Mouse (Mus musculus): ENCODE data around the gene Rerg. TPM values are rescaled to one million over a fixed set of nuclear protein-coding genes. Genes with fewer than 3 reads are reported as not detected.
A peak's percentile ranks its signal among the peaks of the same experiment; 100 is the strongest.

The Rerg gene
- polyA plus RNA-seq (2015; fragmentation: Nextera tagmentation; extraction: Ambion mirVana) = 25.3 and 26.3 TPM in 2 replicates

GRCm38 (mm10) chr6:137170226-137170625, at the start of gene Rerg:
Rerg (minus strand) TSS chr6:137170497.
- 35% methylated on average over 5 of the region's 5 CpGs for WGBS
- H3K27ac ChIP-seq = peak within 1 kb of the TSS; percentile 28; the same call in 1 of the 2 replicates
- H3K9ac ChIP-seq = peak within 1 kb of the TSS; percentile 37
- H3K4me3 ChIP-seq (replicated peaks) = peak within 1 kb of the TSS; percentile 49
- no peaks in the 10 kb centered on the region for H3K36me3 ChIP-seq
- no peak for ATAC-seq (ENCODE audit: insufficient read depth, low FRiP score, low read depth)
- no peaks in the 10 kb centered on the region for H3K9me3 ChIP-seq
- H3K4me2 ChIP-seq = peak within 1 kb of the TSS; percentile 77
- H3K27me3 ChIP-seq (replicated peaks) = no peaks in the 10 kb centered on the region
- no peaks in the 10 kb centered on the region for H3K4me1 ChIP-seq

- ATAC-seq (ENCODE audit: insufficient read depth, low FRiP score, low read depth) = no peak
- Histone ChIP-seq H3K36me3 (no peaks in the 10 kb centered on the region), H3K9me3 (no peaks in the 10 kb centered on the region), H3K4me3 (replicated peaks) (no peak overlapping the region), H3K9ac (no peak overlapping the region), H3K4me2 (no peak overlapping the region), H3K4me1 (no peaks in the 10 kb centered on the region), H3K27ac (no peak overlapping the region), H3K27me3 (replicated peaks) (no peaks in the 10 kb centered on the region)
- 71% methylated on average over 8 of the region's 8 CpGs for WGBS
Measured at GRCm38 (mm10) chr6:137217841-137218463, 47.7 kb upstream of the Rerg start.

GRCm38 (mm10) chr6:137211441-137211840, 41.1 kb upstream of the Rerg start:
- no peaks in the 10 kb centered on the region for H3K4me1 ChIP-seq

GRCm38 (mm10) chr6:137210991-137211390, 40.7 kb upstream of the Rerg start:
- no peaks in the 10 kb centered on the region for H3K27me3 ChIP-seq (replicated peaks)
- ATAC-seq (ENCODE audit: insufficient read depth, low FRiP score, low read depth) = no peak
- H3K27ac ChIP-seq = no peak overlapping the region
- H3K4me2 ChIP-seq = no peak overlapping the region
- no peak overlapping the region for H3K9ac ChIP-seq
- WGBS = 90% methylated on average over 10 of the region's 10 CpGs
- no peak overlapping the region for H3K4me3 ChIP-seq (replicated peaks)
- H3K4me1 ChIP-seq = no peaks in the 10 kb centered on the region
- H3K36me3 ChIP-seq = no peaks in the 10 kb centered on the region
- H3K9me3 ChIP-seq = no peaks in the 10 kb centered on the region

More at GRCm38 (mm10) chr6:137211441-137211840, 41.1 kb upstream of the Rerg start:
- H3K4me2 ChIP-seq = no peak overlapping the region
- no peak overlapping the region for H3K4me3 ChIP-seq (replicated peaks)
- no peak overlapping the region for H3K27ac ChIP-seq
- H3K9ac ChIP-seq = no peak overlapping the region
- 37% methylated on average over 2 of the region's 2 CpGs for WGBS
- no peaks in the 10 kb centered on the region for H3K36me3 ChIP-seq
- H3K9me3 ChIP-seq = no peaks in the 10 kb centered on the region
- no peak for ATAC-seq (ENCODE audit: insufficient read depth, low FRiP score, low read depth)
- no peaks in the 10 kb centered on the region for H3K27me3 ChIP-seq (replicated peaks)

DNA sequence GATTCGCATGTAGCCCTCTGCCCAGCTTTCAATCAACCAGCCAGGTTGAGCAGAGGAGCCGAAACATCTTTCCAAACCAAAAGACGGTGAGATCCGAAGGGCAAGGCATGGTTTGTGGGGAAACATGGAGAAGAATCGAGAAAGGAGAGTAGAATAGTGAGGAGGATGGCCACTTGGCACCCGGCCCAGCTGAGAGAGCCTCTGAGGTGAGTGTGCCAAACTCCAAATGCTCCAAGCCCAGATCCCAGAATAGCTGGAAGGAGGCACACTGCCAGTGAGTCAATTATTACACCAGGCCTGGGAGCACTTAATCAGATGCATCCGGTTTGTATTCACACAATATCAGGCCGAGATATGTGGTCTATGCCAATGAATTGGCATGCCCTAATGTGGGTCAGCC, 39.7 kb upstream of the Rerg start:
- no peak overlapping the region for H3K4me3 ChIP-seq (replicated peaks)
- ATAC-seq (ENCODE audit: insufficient read depth, low FRiP score, low read depth) = peak; percentile 43; the same call in 1 of the 2 replicates
- no peaks in the 10 kb centered on the region for H3K27me3 ChIP-seq (replicated peaks)
- 70% methylated on average over 8 of the region's 8 CpGs for WGBS
- H3K4me1 ChIP-seq = no peaks in the 10 kb centered on the region
- no peak overlapping the region for H3K9ac ChIP-seq
- no peak overlapping the region for H3K4me2 ChIP-seq
- H3K9me3 ChIP-seq = no peaks in the 10 kb centered on the region
- no peaks in the 10 kb centered on the region for H3K36me3 ChIP-seq
- H3K27ac ChIP-seq = no peak overlapping the region

DNA sequence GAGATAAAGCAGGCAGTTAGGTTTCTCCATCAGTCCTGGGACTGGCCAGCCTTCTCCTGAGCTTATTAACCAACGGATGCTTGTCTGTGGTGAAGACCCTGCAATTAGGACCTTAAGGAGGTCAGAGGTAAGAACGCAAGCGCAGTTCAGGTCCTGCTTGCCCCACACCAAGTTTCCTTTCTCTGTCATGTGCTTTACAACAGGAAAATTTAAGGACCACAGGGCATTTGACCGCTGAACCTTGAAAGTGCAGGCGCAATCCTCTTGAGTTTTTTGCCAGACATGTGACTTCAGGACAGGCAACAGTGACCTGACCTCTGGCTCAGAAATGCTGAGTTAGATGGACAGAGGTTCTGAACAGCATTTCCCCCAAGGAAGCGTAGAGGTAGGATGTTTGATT, 36.8 kb upstream of the Rerg start:
- H3K4me3 ChIP-seq (replicated peaks) = no peak overlapping the region
- H3K27me3 ChIP-seq (replicated peaks) = no peaks in the 10 kb centered on the region
- H3K4me1 ChIP-seq = no peaks in the 10 kb centered on the region
- no peak for ATAC-seq (ENCODE audit: insufficient read depth, low FRiP score, low read depth)
- H3K9me3 ChIP-seq = no peaks in the 10 kb centered on the region
- no peak overlapping the region for H3K27ac ChIP-seq
- no peaks in the 10 kb centered on the region for H3K36me3 ChIP-seq
- no peak overlapping the region for H3K9ac ChIP-seq
- no peak overlapping the region for H3K4me2 ChIP-seq
- WGBS = 93% methylated on average over 6 of the region's 6 CpGs

GRCm38 (mm10) chr6:137205662-137206400, 35.5 kb upstream of the Rerg start:
- Histone ChIP-seq H3K9ac (no peak overlapping the region), H3K4me3 (replicated peaks) (no peak overlapping the region), H3K4me1 (no peaks in the 10 kb centered on the region), H3K9me3 (no peaks in the 10 kb centered on the region), H3K4me2 (no peak overlapping the region), H3K27ac (no peak overlapping the region), H3K27me3 (replicated peaks) (no peaks in the 10 kb centered on the region), H3K36me3 (no peaks in the 10 kb centered on the region)
- WGBS = 54% methylated on average over 11 of the region's 11 CpGs
- ATAC-seq (ENCODE audit: insufficient read depth, low FRiP score, low read depth) = no peak

DNA sequence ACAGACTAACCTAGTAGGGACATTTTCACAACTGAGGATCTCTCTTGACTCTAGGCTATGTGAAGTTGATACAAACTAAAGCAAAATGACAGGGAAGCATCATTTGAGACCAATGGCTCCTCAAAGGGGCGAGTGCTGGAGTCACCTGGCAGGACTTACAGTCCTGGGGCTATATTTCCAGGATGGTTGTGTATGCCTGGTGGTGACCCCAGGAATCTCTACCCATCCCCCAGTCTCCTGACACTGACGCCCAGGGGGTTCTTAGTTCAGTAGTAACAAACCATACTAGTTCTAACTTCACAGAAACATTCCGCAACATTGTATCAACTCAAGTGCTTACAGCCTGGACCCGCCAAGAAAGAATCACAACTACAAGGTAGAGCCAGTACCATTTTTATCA, 32.4 kb upstream of the Rerg start:
- Histone ChIP-seq H3K4me3 (replicated peaks) (no peak overlapping the region), H3K36me3 (no peaks in the 10 kb centered on the region), H3K9ac (no peak overlapping the region), H3K4me1 (no peaks in the 10 kb centered on the region), H3K27ac (no peak overlapping the region), H3K9me3 (no peaks in the 10 kb centered on the region), H3K27me3 (replicated peaks) (no peaks in the 10 kb centered on the region), H3K4me2 (no peak overlapping the region)
- ATAC-seq (ENCODE audit: insufficient read depth, low FRiP score, low read depth) = no peak
- WGBS = 89% methylated on average over 4 of the region's 4 CpGs

DNA sequence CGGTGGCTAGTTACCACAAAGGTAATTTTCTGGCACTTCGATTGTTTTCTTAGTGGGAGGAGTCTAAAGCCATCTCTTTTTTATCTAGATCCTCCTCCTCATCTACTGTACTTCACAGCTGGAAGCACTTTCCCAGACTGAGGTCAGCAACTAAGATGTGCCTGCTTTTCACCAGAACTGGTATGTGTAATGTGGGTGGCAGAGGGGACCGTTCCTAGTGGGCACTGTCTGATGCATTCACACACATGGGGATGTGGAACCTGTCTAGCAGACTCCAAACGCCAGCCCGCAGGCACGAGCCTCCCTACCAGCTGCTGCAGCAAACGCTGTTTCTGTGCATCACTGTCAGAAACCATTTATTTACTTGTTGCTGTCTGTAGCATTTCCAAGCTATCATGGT, 31.3 kb upstream of the Rerg start:
- Histone ChIP-seq H3K27ac (no peak overlapping the region), H3K36me3 (no peaks in the 10 kb centered on the region), H3K4me3 (replicated peaks) (no peak overlapping the region), H3K9me3 (no peaks in the 10 kb centered on the region), H3K4me2 (no peak overlapping the region), H3K9ac (no peak overlapping the region), H3K27me3 (replicated peaks) (no peaks in the 10 kb centered on the region), H3K4me1 (no peaks in the 10 kb centered on the region)
- 64% methylated on average over 7 of the region's 7 CpGs for WGBS
- no peak for ATAC-seq (ENCODE audit: insufficient read depth, low FRiP score, low read depth)

GRCm38 (mm10) chr6:137201166-137201565, 30.9 kb upstream of the Rerg start:
- H3K4me2 ChIP-seq = no peak overlapping the region
- no peak overlapping the region for H3K9ac ChIP-seq
- H3K27ac ChIP-seq = no peak overlapping the region
- 80% methylated on average over 3 of the region's 3 CpGs for WGBS
- no peaks in the 10 kb centered on the region for H3K4me1 ChIP-seq
- H3K36me3 ChIP-seq = no peaks in the 10 kb centered on the region
- no peaks in the 10 kb centered on the region for H3K9me3 ChIP-seq
- no peak for ATAC-seq (ENCODE audit: insufficient read depth, low FRiP score, low read depth)
- no peak overlapping the region for H3K4me3 ChIP-seq (replicated peaks)
- H3K27me3 ChIP-seq (replicated peaks) = no peaks in the 10 kb centered on the region

GRCm38 (mm10) chr6:137192063-137192462, 21.8 kb upstream of the Rerg start:
- Histone ChIP-seq H3K27me3 (replicated peaks) (no peaks in the 10 kb centered on the region), H3K27ac (no peak overlapping the region), H3K36me3 (no peaks in the 10 kb centered on the region), H3K9me3 (no peaks in the 10 kb centered on the region), H3K4me3 (replicated peaks) (no peak overlapping the region), H3K4me1 (no peaks in the 10 kb centered on the region), H3K9ac (no peak overlapping the region), H3K4me2 (no peak overlapping the region)
- no peak for ATAC-seq (ENCODE audit: insufficient read depth, low FRiP score, low read depth)
- 18% methylated on average over 6 of the region's 6 CpGs for WGBS

DNA sequence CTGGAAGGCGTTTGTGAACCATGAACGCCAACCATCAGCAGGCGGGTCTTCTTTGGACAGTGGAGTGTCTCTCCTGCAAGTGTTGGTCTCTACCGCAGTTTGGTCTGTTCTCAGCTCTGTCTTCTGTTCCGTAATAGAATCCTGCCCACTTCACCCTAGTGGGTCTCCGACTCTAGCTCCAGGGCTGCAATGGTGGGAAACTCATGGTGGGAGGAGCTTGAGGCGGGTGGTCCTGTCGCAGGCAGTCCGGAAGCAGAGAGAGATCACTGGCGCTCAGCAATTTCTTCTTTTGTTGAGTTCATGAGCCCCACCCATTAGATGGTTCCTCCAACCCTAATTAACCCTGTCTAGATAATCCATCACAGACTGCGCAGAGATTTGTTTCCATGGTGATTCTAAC, 20.7 kb upstream of the Rerg start:
- no peak overlapping the region for H3K9ac ChIP-seq
- no peak overlapping the region for H3K4me3 ChIP-seq (replicated peaks)
- no peaks in the 10 kb centered on the region for H3K36me3 ChIP-seq
- 88% methylated on average over 11 of the region's 11 CpGs for WGBS
- no peak overlapping the region for H3K4me2 ChIP-seq
- no peaks in the 10 kb centered on the region for H3K9me3 ChIP-seq
- no peak for ATAC-seq (ENCODE audit: insufficient read depth, low FRiP score, low read depth)
- H3K27ac ChIP-seq = no peak overlapping the region
- no peaks in the 10 kb centered on the region for H3K27me3 ChIP-seq (replicated peaks)
- no peaks in the 10 kb centered on the region for H3K4me1 ChIP-seq

All from stomach, embryonic 15.5 days (tissue).